Mouse (Mus musculus) gastrocnemius, adult 18-20 months (tissue): Measurements from ENCODE around the gene Inpp4a. TPM values are rescaled to one million over a fixed set of nuclear protein-coding genes. Genes with fewer than 3 reads are reported as not detected.

Experiments used
- DNase-seq: peaks from one replicate; pipeline ENCODE4 v3.0.0; 2021; ENCODE audit warnings: low spot score
- total RNA-seq, 2 experiments: library from RNA; stranded (reverse); gene quantifications; 2 replicates each; pipeline ENCODE4 v1.2.3; 2021

The Inpp4a gene
- total RNA-seq, 2 experiments from 2014 or later = 18.8 to 19.2 TPM

DNA sequence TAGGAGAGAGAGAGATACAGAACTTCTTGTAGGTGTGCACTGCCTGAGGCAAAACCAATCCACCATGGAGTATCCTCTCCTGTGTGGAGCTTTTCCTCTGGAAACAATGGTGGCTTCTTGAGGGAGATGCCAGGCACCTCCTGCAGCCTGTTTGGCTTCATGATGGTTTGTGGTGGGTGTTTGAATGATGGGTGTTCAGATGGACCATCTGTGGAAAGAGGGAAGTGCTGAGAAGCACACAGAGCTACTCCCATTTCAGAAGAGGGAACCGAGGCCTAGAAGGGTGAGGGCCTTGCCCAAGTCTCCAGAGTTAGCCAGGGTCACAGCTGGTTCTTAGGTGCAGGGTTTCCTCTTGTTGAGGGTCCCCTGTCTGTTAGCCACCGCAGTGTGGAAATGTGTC lies 23.0 kb downstream of the Inpp4a start:
- DNase-seq = no peak

- no peak for DNase-seq
These were observed 23.5 kb downstream of the Inpp4a start for GRCm38 (mm10) chr1:37323208-37323607.

- DNase-seq = no peak
These were observed 24.9 kb downstream of the Inpp4a start for GRCm38 (mm10) chr1:37324569-37324968.

- DNase-seq = no peak
These were observed 27.6 kb downstream of the Inpp4a start for GRCm38 (mm10) chr1:37327311-37327710.

GRCm38 (mm10) chr1:37329132-37329531 lies 29.5 kb downstream of the Inpp4a start:
- DNase-seq = no peak

DNA sequence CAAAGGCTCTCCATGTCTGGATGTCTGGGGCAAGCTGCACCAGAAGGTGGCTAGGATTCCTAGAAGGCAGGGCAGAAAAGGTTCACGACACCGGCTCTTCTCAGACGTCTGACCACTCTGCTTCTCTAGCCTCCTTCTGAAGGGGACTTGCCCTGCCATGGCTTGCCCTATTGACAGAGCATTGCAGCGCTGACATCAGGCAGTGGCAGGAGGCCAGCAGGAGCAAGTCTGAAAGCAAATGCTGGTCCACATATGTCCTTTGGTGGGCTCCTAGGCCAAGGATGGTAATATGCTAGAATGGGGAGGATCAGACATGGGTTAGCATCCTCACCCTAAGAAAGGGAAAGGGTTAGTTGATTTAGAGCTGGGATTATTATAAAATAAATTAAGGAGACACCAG lies 30.2 kb downstream of the Inpp4a start:
- DNase-seq = no peak

- no peak for DNase-seq
These were observed 33.1 kb downstream of the Inpp4a start for GRCm38 (mm10) chr1:37332756-37333155.

GRCm38 (mm10) chr1:37333741-37334440 lies 34.2 kb downstream of the Inpp4a start:
- DNase-seq = no peak

- DNase-seq = no peak
These were observed 36.4 kb downstream of the Inpp4a start for GRCm38 (mm10) chr1:37336022-37336421.

GRCm38 (mm10) chr1:37336794-37337193 lies 37.1 kb downstream of the Inpp4a start:
- DNase-seq = no peak

- no peak for DNase-seq
These were observed 37.6 kb downstream of the Inpp4a start for GRCm38 (mm10) chr1:37337273-37337672.

- no peak for DNase-seq
These were observed 39.5 kb downstream of the Inpp4a start for GRCm38 (mm10) chr1:37339144-37339543.

GRCm38 (mm10) chr1:37341347-37341746 lies 41.7 kb downstream of the Inpp4a start:
- no peak for DNase-seq

- DNase-seq = peak; percentile 57
These were observed 42.2 kb downstream of the Inpp4a start for GRCm38 (mm10) chr1:37341914-37342313.

- DNase-seq = no peak
These were observed 42.9 kb downstream of the Inpp4a start for GRCm38 (mm10) chr1:37342524-37342923.

GRCm38 (mm10) chr1:37343265-37343664 lies 43.6 kb downstream of the Inpp4a start:
- no peak for DNase-seq

GRCm38 (mm10) chr1:37344223-37344916 lies 44.7 kb downstream of the Inpp4a start:
- DNase-seq = no peak

GRCm38 (mm10) chr1:37347361-37348080 lies 47.9 kb downstream of the Inpp4a start:
- DNase-seq = peak; percentile 61

GRCm38 (mm10) chr1:37350886-37351651 lies 51.4 kb downstream of the Inpp4a start:
- no peak for DNase-seq

GRCm38 (mm10) chr1:37351961-37352360 lies 52.3 kb downstream of the Inpp4a start:
- DNase-seq = no peak

DNA sequence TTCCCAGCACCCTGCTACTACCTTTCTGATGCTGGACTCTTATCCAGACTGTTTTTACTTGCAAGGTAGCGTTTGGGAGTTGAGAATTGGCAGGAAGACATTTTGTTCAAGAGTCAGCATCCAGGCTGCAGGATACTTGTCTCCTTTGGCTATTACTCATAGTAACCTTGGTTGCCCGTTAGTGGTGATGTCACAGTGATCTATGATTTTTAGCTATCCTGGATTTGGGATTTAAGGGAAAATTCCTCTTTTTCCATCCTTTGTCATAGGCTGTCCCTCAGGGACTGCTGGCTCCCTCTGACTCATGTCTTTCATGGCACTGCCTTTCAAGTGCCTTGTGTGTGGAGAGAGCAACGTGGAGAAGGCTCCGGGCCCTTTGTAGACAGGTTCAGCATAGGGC lies 53.8 kb downstream of the Inpp4a start:
- no peak for DNase-seq

DNA sequence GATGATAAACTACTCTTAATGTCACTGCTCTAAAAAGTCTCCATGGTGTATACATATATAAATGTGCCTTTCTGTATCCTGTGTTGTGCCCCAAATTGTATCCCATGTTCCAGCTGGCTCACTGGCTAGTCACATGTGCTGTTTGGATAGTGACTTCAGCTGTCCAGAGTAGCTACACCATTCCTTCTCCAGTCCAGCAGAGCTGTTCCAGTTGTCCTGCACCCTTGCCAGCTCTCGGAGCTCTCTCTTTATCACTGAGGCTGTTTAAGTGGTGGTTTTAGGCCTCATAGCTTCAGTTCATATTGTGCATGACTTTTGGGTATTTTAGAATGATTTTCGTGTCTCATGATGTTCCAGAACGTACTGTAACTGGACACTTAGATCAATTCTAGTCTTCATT lies 55.8 kb downstream of the Inpp4a start:
- DNase-seq = peak; percentile 16
